ENCODE assay signal across 13 mouse cellular contexts in genomic region chr7:75553667-75554045, GRCm38 (mm10).
A peak's percentile ranks its signal among the peaks of the same experiment; 100 is the strongest.
DNase-seq lines count a peak whose midpoint lies in the region; ATAC-seq and TF ChIP-seq lines count a peak whose summit lies in the region.
"Had no signal": no experiment of that assay in that cellular context is flagged by ENCODE, and none has a peak within 500 bp of the region (broad histone marks: within the 10 kb centered on the region; RNA-seq: fewer than 3 reads in every experiment).

No protein-coding gene starts in this region.

- H3K79me2 ChIP-seq in heart, adult 2 months (replicated peaks; ENCODE audit: control insufficient read depth, insufficient read depth, low read length), result no peaks in the 10 kb centered on the region; the same call in 1 of the 2 replicates

- H3K27ac ChIP-seq in heart, adult 2 months, result peak overlapping the region; percentile 2; the same call in 1 of the 2 replicates
- peak overlapping the region; percentile 66 for H3K27ac ChIP-seq in lung, embryonic 15.5 days
- peak overlapping the region; percentile 38; the same call in 1 of the 2 replicates for H3K27ac ChIP-seq in intestine, embryonic 15.5 days
- peak overlapping the region; percentile 67; the same call in 1 of the 2 replicates for H3K27ac ChIP-seq in stomach, postnatal 0 days (replicated peaks)
- H3K27ac ChIP-seq in forebrain, embryonic 12.5 days, result no peak overlapping the region
- H3K27ac ChIP-seq: embryonic facial prominence, embryonic 15.5 days; hindbrain, embryonic 10.5 days; neural tube, embryonic 13.5 days had no signal

- ATAC-seq in lung, embryonic 15.5 days (ENCODE audit: borderline replicate concordance, extremely low read depth, low FRiP score, low TSS enrichment), result no peak
- ATAC-seq in intestine, embryonic 15.5 days, result peak; percentile 54; the same call in 1 of the 2 replicates
- no peak for ATAC-seq in stomach, postnatal 0 days (ENCODE audit: low FRiP score, low TSS enrichment)
- no peak for ATAC-seq in forebrain, embryonic 12.5 days (ENCODE audit: low FRiP score)
- ATAC-seq: activated CD4-positive, CD25-positive, alpha-beta regulatory T cell, adult 4 months had no signal

- intact Hi-C loops in heart, adult 2 months (cut with DNase I), result loop anchor here (1.0 kb wide), 1 partner anchor 154 kb away; no protein-coding TSS in a partner anchor
- intact Hi-C loops in heart, postnatal 10 days (cut with DNase I), result loop anchor here (2.0 to 10.0 kb wide), 2 partner anchors 153 to 419 kb away; no protein-coding TSS in a partner anchor

- H3K9ac ChIP-seq in heart, adult 2 months (ENCODE audit: low read depth, low read length), result no peak overlapping the region
- H3K9ac ChIP-seq in lung, embryonic 15.5 days, result no peak overlapping the region
- no peak overlapping the region for H3K9ac ChIP-seq in intestine, embryonic 15.5 days
- H3K9ac ChIP-seq in stomach, postnatal 0 days (ENCODE audit: low read length), result no peak overlapping the region
- no peak overlapping the region for H3K9ac ChIP-seq in forebrain, embryonic 12.5 days
- H3K9ac ChIP-seq: embryonic facial prominence, embryonic 15.5 days; neural tube, embryonic 13.5 days had no signal

- no peak for TF ChIP-seq POLR2A in heart, adult 2 months (IDR thresholded peaks at IDR 0.05; ENCODE audit: insufficient read depth, low read depth, low read length)

- H3K4me3 ChIP-seq in heart, adult 2 months, result no peak overlapping the region
- H3K4me3 ChIP-seq in lung, embryonic 15.5 days, result no peak overlapping the region
- H3K4me3 ChIP-seq in intestine, embryonic 15.5 days (replicated peaks), result no peak overlapping the region
- no peak overlapping the region for H3K4me3 ChIP-seq in stomach, postnatal 0 days (ENCODE audit: low read depth, low read length)
- H3K4me3 ChIP-seq in forebrain, embryonic 12.5 days (replicated peaks), result no peak overlapping the region
- H3K4me3 ChIP-seq: embryonic facial prominence, embryonic 15.5 days; hindbrain, embryonic 10.5 days; neural tube, embryonic 13.5 days had no signal

- TF ChIP-seq CTCF in heart, adult 2 months (IDR thresholded peaks at IDR 0.05), result peak; percentile 62
- peak; percentile 64 for TF ChIP-seq CTCF in stomach, postnatal 0 days (IDR thresholded peaks at IDR 0.05; ENCODE audit: low read depth)

- TF ChIP-seq EP300 in heart, adult 2 months (IDR thresholded peaks at IDR 0.05; ENCODE audit: insufficient read depth, low read depth, low read length), result no peak
- no peak for TF ChIP-seq EP300 in stomach, postnatal 0 days (optimal IDR thresholded peaks at IDR 0.05)

- peaks cover 30% of the 10 kb centered on the region for H3K36me3 ChIP-seq in heart, adult 2 months (ENCODE audit: control insufficient read depth, insufficient read depth, low read length)
- H3K36me3 ChIP-seq in lung, embryonic 15.5 days, result no peaks in the 10 kb centered on the region
- no peaks in the 10 kb centered on the region for H3K36me3 ChIP-seq in intestine, embryonic 15.5 days
- no peaks in the 10 kb centered on the region for H3K36me3 ChIP-seq in stomach, postnatal 0 days (ENCODE audit: control insufficient read depth, insufficient read depth, low read length)
- H3K36me3 ChIP-seq in forebrain, embryonic 12.5 days (replicated peaks), result no peaks in the 10 kb centered on the region
- H3K36me3 ChIP-seq: embryonic facial prominence, embryonic 15.5 days; hindbrain, embryonic 10.5 days; neural tube, embryonic 13.5 days had no signal

- H3K27me3 ChIP-seq in heart, adult 2 months (ENCODE audit: control insufficient read depth, insufficient read depth, low read length), result no peaks in the 10 kb centered on the region
- no peaks in the 10 kb centered on the region for H3K27me3 ChIP-seq in lung, embryonic 15.5 days
- no peaks in the 10 kb centered on the region for H3K27me3 ChIP-seq in intestine, embryonic 15.5 days (replicated peaks)
- no peaks in the 10 kb centered on the region for H3K27me3 ChIP-seq in stomach, postnatal 0 days (ENCODE audit: control insufficient read depth, insufficient read depth, low read length)
- no peaks in the 10 kb centered on the region for H3K27me3 ChIP-seq in forebrain, embryonic 12.5 days
- H3K27me3 ChIP-seq: embryonic facial prominence, embryonic 15.5 days; neural tube, embryonic 13.5 days had no signal

- no peak for DNase-seq in heart, adult 2 months
- DNase-seq in heart, postnatal 10 days, result no peak
- no peak for DNase-seq in lung, postnatal 4 days
- no peak for DNase-seq in stomach, postnatal 0 days (ENCODE audit: low spot score)
- no peak for DNase-seq in embryo, embryonic 10 days (ENCODE audit: low spot score)
- DNase-seq: cerebellum, adult 11 months had no signal

- H3K4me2 ChIP-seq in lung, embryonic 15.5 days, result no peak overlapping the region
- H3K4me2 ChIP-seq in intestine, embryonic 15.5 days (replicated peaks), result no peak overlapping the region
- no peak overlapping the region for H3K4me2 ChIP-seq in stomach, postnatal 0 days (replicated peaks; ENCODE audit: low read depth)
- H3K4me2 ChIP-seq in forebrain, embryonic 12.5 days, result no peak overlapping the region
- H3K4me2 ChIP-seq: embryonic facial prominence, embryonic 15.5 days; neural tube, embryonic 13.5 days had no signal

- H3K9me3 ChIP-seq in lung, embryonic 15.5 days, result no peaks in the 10 kb centered on the region
- no peaks in the 10 kb centered on the region for H3K9me3 ChIP-seq in intestine, embryonic 15.5 days
- H3K9me3 ChIP-seq in stomach, postnatal 0 days (ENCODE audit: control insufficient read depth, low read length), result no peaks in the 10 kb centered on the region
- no peaks in the 10 kb centered on the region for H3K9me3 ChIP-seq in forebrain, embryonic 12.5 days
- H3K9me3 ChIP-seq: embryonic facial prominence, embryonic 15.5 days; hindbrain, embryonic 10.5 days; neural tube, embryonic 13.5 days had no signal

- H3K4me1 ChIP-seq in heart, adult 2 months (ENCODE audit: control insufficient read depth, insufficient read depth, low read length), result peaks cover 16% of the 10 kb centered on the region
- H3K4me1 ChIP-seq in lung, embryonic 15.5 days, result peaks cover 58% of the 10 kb centered on the region
- H3K4me1 ChIP-seq in intestine, embryonic 15.5 days (replicated peaks), result peaks cover 11% of the 10 kb centered on the region
- peaks cover 10% of the 10 kb centered on the region for H3K4me1 ChIP-seq in stomach, postnatal 0 days (replicated peaks; ENCODE audit: control insufficient read depth, insufficient read depth)
- peaks cover 7% of the 10 kb centered on the region for H3K4me1 ChIP-seq in forebrain, embryonic 12.5 days
